Mouse (Mus musculus) common myeloid progenitor, adult 5-6 weeks (primary cell): ENCODE data around the gene Kmt5c. TPM values are rescaled to one million over a fixed set of nuclear protein-coding genes. Genes with fewer than 3 reads are reported as not detected.

Source experiments
- ATAC-seq: replicated peaks from 2 replicates; pipeline ENCODE4 v1.8.0; 2016; ENCODE audit warnings: low read depth, mild to moderate bottlenecking, moderate TSS enrichment, inconsistent platforms; ENCODE audit not compliant: poor library complexity, severe bottlenecking
- total RNA-seq: library from RNA; stranded (forward); fragments of 200-1000, 187-1606 nt; gene quantifications from 2 replicates; pipeline ENCODE4 v1.2.3, GENCODE M21; 2017

The Kmt5c gene
- total RNA-seq, result 33.0 and 37.9 TPM in 2 replicates

DNA sequence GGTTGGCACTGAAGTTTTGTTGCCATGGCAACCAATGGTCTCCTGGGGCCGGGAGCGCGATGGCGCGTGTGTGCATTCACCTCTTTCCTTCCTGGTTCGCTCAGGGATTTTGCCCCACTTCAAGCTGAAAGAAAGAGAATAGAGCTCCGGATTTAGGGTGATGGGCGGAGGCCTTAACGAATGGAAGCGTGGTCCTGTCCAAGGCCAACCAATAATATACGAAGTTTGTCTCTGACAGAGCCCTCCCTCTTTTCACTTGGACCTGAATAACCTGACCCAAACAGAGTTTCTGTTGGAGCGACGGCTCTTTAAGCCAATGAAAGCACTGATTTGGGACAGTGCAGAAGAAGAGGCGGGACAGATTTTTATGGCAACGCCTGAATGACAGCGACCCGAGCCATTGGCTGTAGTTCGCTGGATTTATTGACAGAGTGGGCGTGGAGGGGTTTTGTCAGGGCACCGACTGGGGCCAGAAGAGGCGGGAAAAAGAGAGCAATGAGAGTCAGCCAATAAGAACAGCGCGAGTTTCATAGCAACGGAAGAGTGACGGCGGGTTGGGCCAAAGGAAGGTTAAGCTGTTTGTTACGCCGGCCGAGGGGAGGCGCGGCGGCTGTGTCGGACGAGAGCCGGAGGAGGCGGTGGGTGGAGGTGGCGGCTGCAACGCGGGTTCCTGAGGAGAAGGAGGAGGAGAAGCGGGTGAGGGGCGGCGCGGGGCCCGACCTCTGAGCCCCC is at the start of gene Kmt5c:
Gene Kmt5c, plus strand, starts transcription at position 572 of the 732 bp plus-strand sequence.
- peak; percentile 87 for ATAC-seq

DNA sequence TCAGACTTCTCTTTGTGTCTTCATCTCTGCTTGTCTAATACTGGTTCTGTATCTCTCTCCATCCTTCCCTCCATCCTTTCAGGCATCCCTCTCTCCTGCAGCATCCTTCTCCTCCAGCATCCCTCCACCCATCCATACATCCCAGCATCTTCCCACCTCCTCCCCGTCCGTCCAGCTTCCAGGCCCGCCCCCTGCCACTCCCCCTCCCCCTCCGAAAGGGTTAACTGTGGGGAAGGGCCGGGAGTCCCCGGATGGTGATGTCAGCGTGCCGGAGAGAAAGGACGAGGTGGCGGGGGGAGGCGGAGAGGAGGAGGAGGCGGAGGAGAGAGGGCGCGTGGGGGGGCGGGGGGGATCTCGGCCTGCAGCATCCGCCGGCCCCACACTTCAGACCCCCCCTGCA is 49.5 kb upstream of the Kmt5c start, which contains the start of gene Brsk1:
Gene Brsk1, plus strand, starts transcription at position 218 of the 400 bp plus-strand sequence.
- ATAC-seq, result no peak

DNA sequence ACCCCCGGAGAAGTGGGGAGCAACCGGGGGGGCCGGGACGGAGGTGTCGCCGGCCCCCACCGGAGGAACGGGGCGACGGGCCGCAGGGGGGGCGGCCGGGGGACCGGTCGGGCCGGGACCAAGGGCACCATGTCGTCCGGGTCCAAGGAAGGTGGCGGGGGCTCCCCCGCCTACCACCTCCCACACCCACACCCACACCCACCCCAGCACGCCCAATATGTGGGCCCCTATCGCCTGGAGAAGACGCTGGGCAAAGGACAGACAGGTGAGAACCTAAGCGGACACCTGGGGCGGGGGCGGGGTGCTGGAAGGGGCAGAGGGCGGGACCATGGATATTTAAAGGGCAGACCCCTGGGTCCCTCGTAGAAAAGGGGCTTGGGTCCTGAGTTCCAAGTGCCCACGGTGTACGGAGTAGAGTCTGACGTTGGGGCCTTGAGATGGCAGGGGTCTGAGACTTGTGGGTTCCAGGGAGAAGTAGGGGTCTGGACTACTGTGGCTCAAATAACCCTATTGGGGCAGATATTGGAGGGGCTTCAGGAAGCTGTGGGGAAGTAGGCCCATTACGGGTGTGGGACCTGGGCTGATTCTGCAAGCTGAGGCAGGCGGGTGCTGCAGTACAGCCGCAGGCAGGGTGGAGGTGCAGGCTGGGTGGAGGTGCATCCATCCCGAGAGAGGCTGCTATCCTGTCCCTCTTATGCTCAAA is 48.8 kb upstream of the Kmt5c start:
- no peak for ATAC-seq

DNA sequence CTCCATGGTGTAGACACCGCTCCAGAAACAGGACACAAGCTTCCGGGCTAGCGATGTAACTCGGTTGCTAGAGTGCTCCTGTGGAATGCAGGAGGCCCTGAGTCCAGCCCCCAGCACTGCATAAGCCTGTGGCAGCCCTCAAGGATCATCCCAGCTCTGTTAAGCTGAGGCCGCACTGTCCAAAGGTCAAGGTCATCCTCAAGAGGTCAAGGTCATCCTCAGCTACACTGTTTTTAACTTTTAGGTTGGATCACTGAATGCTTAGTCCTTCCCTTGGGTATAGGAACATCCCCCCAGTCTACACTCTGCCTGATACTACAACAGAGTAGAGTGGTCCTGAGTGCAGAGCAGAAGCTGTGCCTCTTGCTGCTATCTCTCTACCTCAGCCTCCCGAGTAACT is 46.9 kb upstream of the Kmt5c start:
- no peak for ATAC-seq

DNA sequence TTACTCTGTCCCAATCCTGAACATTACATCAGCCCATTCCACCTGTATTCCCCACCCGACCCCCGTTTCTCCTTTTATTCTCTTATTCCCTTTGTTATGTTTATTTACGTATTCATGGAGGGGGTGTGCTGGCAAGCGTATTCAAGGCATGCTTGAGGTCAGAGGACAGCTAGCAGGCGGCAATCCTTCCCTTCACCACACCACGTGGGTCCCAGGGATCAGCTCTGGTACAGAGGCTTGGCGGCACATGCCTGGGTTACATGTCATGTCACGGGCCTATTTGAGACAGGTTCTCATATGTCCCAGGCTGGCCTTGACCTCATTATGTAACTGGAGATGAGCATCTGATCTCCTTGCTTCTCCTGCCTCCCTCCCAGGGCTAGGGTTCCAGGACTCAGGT is 37.6 kb upstream of the Kmt5c start:
- no peak for ATAC-seq

DNA sequence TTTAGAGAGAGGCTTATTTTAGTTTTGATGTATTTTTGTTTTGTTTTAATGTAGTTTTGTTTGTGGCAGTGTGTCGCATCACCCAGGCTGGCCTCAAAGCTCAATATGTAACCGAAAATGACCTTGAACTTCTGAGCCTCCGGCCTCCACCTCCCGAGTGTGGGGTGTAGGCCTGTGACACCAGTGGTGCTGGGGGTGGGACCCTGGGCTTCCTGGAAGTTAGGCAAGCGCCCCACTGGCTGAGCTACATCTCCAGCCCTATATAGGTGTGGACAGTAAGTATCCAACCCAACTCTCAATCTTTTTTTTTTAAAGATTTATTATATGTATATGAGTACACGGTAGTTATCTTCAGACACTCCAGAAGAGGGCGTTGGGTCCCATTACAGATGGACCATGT is 36.7 kb upstream of the Kmt5c start:
- no peak for ATAC-seq

DNA sequence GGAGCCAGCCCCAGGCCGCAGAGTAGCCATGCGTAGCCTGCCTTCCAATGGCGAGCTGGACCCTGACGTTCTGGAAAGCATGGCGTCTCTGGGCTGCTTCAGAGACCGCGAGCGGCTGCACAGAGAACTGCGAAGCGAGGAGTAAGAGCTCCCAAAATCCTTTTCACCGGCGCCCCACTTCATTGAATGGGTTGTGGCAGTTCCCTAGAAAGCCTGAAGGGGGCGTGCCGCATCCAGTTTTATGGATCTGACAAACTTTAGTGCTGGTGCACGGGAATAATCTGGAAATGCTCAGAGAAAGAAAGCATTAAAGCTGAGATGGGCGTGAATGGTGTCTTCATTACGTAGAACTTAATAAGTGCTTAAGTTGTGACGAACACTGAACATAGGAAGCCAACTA is 34.8 kb upstream of the Kmt5c start:
- ATAC-seq, result peak; percentile 68

DNA sequence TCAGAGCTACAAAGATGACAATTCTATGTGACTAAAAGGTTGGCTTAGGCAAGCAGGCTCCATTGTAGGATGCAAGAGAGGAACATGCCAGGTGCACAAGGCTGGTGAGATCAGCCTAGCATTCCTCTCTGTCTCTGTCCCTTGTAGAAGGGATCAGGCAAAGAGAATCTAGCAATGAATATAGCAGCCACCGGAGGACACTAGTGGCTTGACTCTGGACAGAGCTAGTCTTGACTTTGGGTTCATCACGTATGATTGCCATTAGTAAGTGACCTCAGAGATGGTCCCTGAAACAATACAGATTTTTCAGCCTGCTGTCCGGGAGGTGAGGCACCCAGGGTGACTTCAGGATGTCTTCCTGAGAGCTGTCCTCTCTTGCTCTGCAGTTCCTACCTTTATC is 27.3 kb upstream of the Kmt5c start:
- ATAC-seq, result peak; percentile 22; the same call in 1 of the 2 replicates

DNA sequence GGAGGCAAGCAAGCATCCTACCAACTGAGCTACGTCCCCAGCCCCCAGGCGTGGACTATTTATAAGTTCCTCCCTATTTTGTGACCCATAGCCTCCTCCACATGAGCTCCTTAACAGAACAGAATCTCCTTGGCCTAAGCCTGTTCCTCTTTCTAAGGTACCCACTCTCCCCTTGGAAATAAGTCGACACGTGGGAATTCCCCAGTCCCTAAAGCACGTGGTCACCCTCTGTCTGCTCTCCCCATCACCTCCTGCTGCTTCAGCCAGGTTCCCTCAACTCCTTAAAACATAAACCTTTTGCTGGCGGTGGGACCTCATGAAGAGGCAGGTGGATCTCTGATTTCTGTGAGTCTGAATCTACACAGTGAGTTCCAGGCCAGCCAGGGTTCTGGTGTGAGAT is 23.0 kb upstream of the Kmt5c start:
- ATAC-seq, result no peak

DNA sequence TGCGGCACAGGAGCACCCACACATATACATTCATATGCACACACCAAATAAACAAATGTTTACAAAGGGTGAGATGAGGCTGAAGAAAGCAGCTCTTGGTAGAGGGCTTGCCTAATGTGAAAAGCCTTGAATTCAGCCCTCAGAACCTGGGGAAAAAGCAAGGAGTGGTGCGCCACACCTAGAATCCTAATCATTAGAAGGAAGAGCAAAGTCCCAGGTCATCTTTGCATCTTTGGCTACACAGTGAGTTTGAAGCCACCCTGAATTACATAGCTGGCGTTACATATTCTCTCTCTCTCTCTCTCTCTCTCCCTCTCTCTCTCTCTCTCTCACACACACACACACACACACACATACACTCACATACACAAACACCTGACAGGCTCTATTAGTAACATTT is 20.6 kb upstream of the Kmt5c start:
- ATAC-seq, result no peak

DNA sequence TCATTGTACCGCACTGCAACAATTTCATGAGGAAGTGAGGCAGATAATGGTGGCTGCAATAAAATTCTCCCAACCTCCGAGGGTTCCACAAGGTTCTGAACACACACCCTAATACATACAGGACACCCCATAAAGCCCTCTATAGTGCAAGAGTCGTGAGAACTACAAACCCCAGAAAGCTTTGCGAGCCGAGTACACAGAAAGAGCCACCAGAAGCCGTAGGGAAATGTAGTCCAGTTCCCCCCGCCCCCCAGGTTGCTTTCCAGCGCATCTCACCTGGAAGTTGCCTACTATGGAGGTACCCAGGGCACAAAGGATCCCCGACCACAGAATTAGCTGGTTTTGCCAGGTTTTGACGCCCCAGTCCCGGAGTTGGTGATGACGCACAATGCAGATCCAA is 16.4 kb upstream of the Kmt5c start:
- peak; percentile 23; the same call in 1 of the 2 replicates for ATAC-seq

DNA sequence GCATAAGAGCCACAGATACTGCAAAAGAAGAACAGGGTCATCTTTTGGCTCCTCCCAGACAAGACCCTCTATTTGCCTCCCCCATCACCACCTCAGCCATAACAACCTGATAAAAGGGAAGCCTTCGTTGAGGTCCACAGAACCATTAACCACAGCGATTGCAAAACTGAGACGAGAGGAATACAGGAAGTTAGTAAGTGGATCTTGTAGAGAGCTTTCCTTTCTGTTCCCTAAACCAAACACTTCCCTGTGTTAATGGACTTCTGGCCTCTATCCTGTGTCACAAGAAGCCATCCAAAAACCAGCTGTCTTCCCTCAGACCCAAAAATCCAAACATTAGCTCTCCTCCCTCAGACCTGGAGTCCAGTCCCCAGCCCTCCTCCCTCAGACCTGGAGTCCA is 15.6 kb upstream of the Kmt5c start:
- peak; percentile 83 for ATAC-seq

DNA sequence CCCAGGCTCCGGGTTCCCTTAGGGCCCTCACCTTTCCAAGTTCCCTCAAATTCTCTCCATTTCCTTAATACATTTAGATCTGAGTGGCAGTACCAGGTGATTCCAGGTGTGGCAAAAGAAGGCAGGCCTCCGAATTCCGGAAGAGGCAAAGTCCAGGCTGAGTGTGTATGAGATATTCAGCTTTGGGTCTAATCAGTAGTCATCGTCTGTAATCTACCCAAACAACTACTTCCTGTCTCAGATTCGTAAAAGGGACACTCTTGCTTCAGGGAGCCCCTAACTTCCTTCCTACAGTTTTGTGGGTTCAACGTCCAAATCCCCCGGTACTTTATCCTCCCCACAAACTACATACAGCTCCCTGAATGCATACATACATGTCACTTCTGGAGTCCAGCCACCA is 14.7 kb upstream of the Kmt5c start, which contains the start of gene Tmem150b:
Gene Tmem150b, minus strand, starts transcription at position 81 of the 400 bp plus-strand sequence.
- ATAC-seq, result peak; percentile 60

DNA sequence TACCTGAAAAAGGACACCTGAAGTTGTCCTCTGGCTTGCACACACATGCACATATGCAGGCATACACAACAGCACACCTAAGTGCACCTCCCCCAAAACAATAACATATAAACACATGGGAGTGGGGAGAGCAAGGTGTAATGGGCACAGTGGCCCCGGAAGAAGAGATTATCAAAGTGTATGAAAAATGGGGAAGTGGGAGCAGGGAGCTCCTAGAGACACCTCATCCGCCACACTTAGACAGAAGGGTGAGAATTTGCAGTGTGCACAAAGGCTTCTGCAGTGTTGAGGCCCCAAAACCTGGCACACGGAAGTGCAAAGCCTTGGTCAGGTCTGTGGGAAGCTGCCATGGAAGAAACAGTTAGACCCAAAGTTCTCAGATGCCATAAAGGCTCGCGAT is 8.8 kb upstream of the Kmt5c start:
- ATAC-seq, result peak; percentile 50; the same call in 1 of the 2 replicates

DNA sequence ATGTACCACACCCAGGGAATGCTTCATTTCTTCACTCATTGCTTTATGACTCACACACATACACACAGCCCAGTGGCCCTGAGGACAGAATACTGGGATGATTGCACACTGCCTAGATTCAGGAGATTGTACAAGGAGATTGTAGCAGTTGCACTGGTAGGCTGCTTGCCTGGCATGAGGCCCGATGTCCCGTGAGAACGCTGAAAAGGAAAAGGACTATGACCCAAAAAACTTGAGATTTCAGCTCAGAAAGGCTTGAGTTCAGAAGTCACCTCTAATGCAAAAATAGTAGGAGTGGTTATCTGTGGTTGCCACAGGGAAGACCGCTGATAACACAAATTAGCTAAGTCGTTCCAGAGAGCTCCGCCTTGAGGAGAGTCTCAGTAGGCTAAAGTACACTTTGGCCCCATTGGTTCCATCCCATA is 6.9 kb upstream of the Kmt5c start:
- peak; percentile 69; the same call in 1 of the 2 replicates for ATAC-seq

DNA sequence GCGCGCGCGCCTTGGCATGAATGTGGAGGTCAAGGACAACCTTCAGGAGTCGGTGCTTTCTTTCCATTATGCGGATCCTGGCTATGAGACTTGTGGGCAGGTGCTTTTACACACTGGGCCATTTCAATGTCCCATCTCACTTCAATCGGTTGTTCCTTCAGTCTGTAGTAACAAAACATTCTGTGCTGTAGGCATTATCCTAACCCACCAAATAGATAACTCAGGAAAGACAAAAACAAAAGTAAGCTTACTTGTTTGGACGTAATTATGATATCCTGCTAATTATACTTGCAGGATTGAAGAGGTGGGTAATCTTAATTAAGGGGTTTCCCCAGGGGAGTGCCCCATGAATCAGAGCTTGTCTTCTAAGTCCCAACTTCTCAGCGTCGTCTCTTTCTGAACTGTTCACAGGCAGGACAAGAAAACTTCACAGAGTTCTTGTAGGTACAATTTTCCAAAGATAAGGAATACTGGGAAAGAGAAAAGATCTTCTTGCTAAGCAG is 823 bp upstream of the Kmt5c start:
- no peak for ATAC-seq

DNA sequence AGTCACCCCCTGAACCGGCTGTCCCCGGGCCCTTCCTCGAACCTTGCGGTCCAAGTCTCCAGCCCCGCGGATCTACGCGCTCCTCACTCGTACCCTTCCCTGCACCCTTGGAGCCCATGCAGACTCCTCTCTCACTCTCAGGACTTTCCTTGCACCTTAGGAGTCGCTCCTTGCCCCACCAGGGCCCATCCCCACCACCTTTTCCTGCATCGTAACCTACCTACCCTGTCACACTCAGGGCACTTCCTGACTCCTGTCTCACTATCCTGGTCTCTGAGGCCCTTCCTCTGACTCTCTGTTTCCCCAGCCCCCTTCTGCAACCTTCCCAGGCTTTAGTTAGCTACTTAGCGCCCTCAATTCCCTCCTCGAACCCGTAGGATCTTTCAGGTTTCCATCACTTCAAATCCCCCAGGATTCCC is 403 bp downstream of the Kmt5c start:
- ATAC-seq, result no peak

DNA sequence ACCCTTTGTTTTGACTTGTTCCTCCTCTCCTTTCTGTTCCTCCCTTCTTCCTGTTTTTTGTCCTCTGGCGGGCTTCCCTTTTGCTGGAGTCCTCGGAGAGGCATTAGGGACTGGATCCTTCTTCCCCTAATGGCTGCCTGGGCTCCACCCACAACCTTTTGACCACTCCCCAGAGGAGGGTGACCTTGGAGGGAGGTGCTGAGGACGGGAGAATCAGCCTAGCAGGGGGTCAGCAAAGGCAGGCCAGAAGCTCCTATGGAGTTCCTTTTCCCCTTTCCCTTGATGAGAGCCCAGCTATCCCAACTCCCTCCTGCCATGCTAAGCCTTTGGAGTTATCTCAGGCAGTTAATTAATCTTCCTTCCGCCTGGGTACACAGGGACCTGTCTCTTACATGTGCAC is 1.2 kb downstream of the Kmt5c start:
- ATAC-seq, result peak; percentile 33

DNA sequence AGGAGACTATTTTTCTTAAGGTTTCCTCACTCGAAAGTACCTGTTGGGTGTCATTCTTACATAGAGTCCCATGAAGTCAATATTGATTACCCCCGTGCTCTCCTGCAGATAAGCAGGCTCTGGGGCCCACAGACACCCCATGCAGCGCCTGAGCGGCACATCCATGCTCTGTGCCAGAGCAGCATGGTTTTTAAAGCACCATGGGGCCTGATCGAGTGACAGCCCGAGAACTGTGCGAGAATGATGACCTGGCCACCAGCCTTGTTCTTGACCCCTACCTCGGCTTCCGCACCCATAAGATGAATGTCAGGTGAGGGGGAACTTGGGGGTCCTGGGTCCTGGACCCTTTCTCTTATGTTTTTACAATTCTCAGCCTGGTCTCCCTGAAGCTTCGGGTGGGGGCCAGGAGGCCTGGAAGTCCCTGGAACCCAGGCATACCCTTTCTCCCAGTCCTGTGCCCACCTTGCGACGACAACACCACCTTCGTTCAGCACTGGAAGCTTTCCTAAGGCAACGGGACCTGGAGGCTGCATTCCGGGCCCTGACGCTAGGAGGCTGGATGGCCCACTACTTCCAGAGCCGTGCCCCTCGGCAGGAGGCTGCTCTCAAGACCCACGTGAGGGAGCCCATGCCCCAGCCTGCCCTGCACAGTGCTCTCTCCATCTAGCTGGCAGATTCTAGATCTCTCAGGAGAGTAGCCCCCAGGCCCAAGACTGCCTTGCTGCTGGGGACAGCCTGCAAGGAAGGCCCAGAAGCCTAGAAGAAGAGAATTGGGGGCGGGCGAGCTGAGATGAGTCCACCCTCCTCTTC is 2.0 kb downstream of the Kmt5c start:
- ATAC-seq, result no peak

DNA sequence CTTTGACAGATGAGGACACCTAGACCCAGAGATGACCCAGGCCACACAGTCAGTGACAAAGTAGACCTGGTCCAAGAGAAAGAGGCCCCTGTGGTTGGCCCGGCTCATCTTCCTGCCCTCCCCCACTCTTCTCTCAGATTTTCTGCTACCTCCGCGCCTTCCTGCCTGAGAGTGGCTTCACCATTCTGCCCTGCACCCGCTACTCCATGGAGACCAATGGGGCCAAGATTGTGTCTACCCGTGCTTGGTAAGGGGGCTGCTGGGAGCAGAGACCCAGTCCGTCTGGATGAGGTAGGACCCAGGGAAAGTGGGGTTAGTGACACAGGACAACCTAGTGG is 2.5 kb downstream of the Kmt5c start:
- ATAC-seq, result no peak

DNA sequence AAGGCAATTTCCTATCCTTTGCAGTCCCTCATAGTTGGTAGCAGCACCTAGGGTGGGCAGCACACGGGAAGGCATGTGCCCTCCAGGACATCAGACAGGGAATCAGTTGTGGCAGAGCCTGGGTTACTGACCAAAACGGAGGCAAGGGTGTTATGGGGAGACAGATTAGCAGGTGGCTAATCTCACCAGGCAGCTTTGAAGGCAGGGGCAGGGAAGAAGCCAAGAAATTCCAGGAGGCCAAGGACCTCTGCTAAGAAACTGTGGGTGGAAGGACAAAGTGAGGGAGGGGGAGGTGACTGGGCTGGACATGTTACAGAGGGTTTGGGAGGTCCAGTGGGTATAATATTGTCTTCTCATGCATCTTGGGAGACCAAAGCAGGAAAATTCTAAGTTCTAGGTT is 3.4 kb downstream of the Kmt5c start:
- ATAC-seq, result no peak
